Comparison of ENCODE assay signal across 23 mouse cellular contexts in genomic region chr1:150335111-150335510, GRCm38 (mm10). TPM values are rescaled to one million over a fixed set of nuclear protein-coding genes. Genes with fewer than 3 reads are reported as not detected.
"Had no signal": no experiment of that assay in that cellular context is flagged by ENCODE, and none has a peak within 500 bp of the region (broad histone marks: within the 10 kb centered on the region; RNA-seq: fewer than 3 reads in every experiment).

No protein-coding gene starts in this region.

- ATAC-seq: liver, postnatal 0 days; midbrain, embryonic 13.5 days; midbrain, embryonic 15.5 days had no signal

- H3K36me3 ChIP-seq: midbrain, embryonic 13.5 days; midbrain, embryonic 15.5 days; neural tube, embryonic 12.5 days; stomach, embryonic 15.5 days had no signal

- H3K9me3 ChIP-seq: megakaryocyte, embryonic 14.5 days; midbrain, embryonic 13.5 days; midbrain, embryonic 15.5 days; neural tube, embryonic 12.5 days; stomach, embryonic 15.5 days had no signal

- H3K4me1 ChIP-seq: megakaryocyte, embryonic 14.5 days; midbrain, embryonic 13.5 days; midbrain, embryonic 15.5 days; neural tube, embryonic 12.5 days; stomach, embryonic 15.5 days had no signal

- H3K27ac ChIP-seq: macrophage; midbrain, embryonic 13.5 days; midbrain, embryonic 15.5 days; neural tube, embryonic 12.5 days; stomach, embryonic 15.5 days; stomach, postnatal 0 days had no signal

- H3K27me3 ChIP-seq: megakaryocyte, embryonic 14.5 days; midbrain, embryonic 13.5 days; midbrain, embryonic 15.5 days; neural tube, embryonic 12.5 days; stomach, embryonic 15.5 days had no signal

- DNase-seq: liver, postnatal 0 days; lung, embryonic 14.5 days; lung, postnatal 10 days; right cerebral cortex, postnatal 14 days; thymus, adult 2 months; thymus, postnatal 25 days; thymus, postnatal 4 days had no signal

- H3K9ac ChIP-seq: liver, postnatal 0 days; lung, embryonic 14.5 days; midbrain, embryonic 13.5 days; midbrain, embryonic 15.5 days; neural tube, embryonic 12.5 days; stomach, embryonic 15.5 days had no signal

- H3K4me3 ChIP-seq: megakaryocyte, embryonic 14.5 days; midbrain, embryonic 13.5 days; midbrain, embryonic 15.5 days; neural tube, embryonic 12.5 days; stomach, embryonic 15.5 days had no signal

RNA-seq across cellular contexts. Expression of gene Pdc, which starts 15.9 kb away (rescaled TPM):
- total RNA-seq: midbrain, postnatal 0 days; monocyte, adult 5-6 weeks; neutrophil, adult 5-6 weeks had no signal
- polyA plus RNA-seq: liver, postnatal 0 days; lung, embryonic 14.5 days; lung, embryonic 16.5 days; macrophage; midbrain, embryonic 11.5 days; midbrain, embryonic 13.5 days; midbrain, embryonic 15.5 days; midbrain, postnatal 0 days; neural tube, embryonic 12.5 days; neural tube, embryonic 14.5 days; spleen, adult 2 months; stomach, embryonic 15.5 days; stomach, postnatal 0 days; testis, adult 2 months; thymus, adult 2 months; urinary bladder, adult 2 months had no signal
